Mouse (Mus musculus) myocyte (in vitro differentiated cells): Measurements from ENCODE around the gene Cc2d1a. TPM values are rescaled to one million over a fixed set of nuclear protein-coding genes. Genes with fewer than 3 reads are reported as not detected.

Experiments
- H3K27me3 ChIP-seq: one replicate; pipeline ENCODE4 v1.6.1; 2011; ENCODE audit not compliant: control insufficient read depth, insufficient read depth, insufficient read length
- H3K36me3 ChIP-seq: one replicate; pipeline ENCODE4 v1.6.1; 2011; ENCODE audit not compliant: control insufficient read depth, insufficient read depth
- H3K4me2 ChIP-seq: one replicate; pipeline ENCODE4 v1.6.1; 2011; ENCODE audit warnings: low read depth, control low read depth
- H3K4me3 ChIP-seq: one replicate; pipeline ENCODE4 v1.5.1; 2011; ENCODE audit warnings: mild to moderate bottlenecking, control low read depth, moderate library complexity
- H3K79me2 ChIP-seq: one replicate; pipeline ENCODE4 v1.6.1; 2011; ENCODE audit not compliant: control insufficient read depth, insufficient read depth
- H3ac ChIP-seq: one replicate; pipeline ENCODE4 v1.6.1; 2011; ENCODE audit not compliant: control insufficient read depth, insufficient read length
- CEBPB ChIP-seq: IDR thresholded peaks from 2 replicates; pipeline ENCODE4 v1.6.1; 2011; ENCODE audit warnings: mild to moderate bottlenecking, moderate library complexity; ENCODE audit not compliant: poor library complexity, insufficient read depth, severe bottlenecking
- E2F4 ChIP-seq: IDR thresholded peaks from one replicate; pipeline ENCODE4 v1.6.1; 2011; ENCODE audit warnings: mild to moderate bottlenecking, control low read depth, moderate library complexity; ENCODE audit not compliant: insufficient read depth
- MAX ChIP-seq: IDR thresholded peaks from one replicate; pipeline ENCODE4 v1.6.1; 2011; ENCODE audit warnings: low read depth, mild to moderate bottlenecking, control low read depth
- MYOD1 ChIP-seq, 3 experiments: IDR thresholded peaks; one replicate each; pipeline ENCODE4 v1.6.1; 2011; ENCODE audit warnings: control low read depth in 2 of 3, low read depth in 2 of 3, mild to moderate bottlenecking in 2 of 3, moderate library complexity in 1 of 3; ENCODE audit not compliant: insufficient read length in 2 of 3, control insufficient read depth in 1 of 3
- MYOG ChIP-seq, 3 experiments: IDR thresholded peaks; one replicate each; pipeline ENCODE4 v1.6.1; 2011; ENCODE audit warnings: control low read depth in 2 of 3, low read depth in 2 of 3, mild to moderate bottlenecking in 2 of 3; ENCODE audit not compliant: insufficient read length in 2 of 3, control insufficient read depth in 1 of 3, insufficient read depth in 1 of 3
- POLR2A ChIP-seq: IDR thresholded peaks from one replicate; pipeline ENCODE4 v1.6.1; 2011; ENCODE audit warnings: low read depth, mild to moderate bottlenecking, control low read depth, moderate library complexity; ENCODE audit not compliant: insufficient read length
- POLR2AphosphoS2 ChIP-seq: IDR thresholded peaks from one replicate; pipeline ENCODE4 v1.6.1; 2011; ENCODE audit warnings: low read depth, control low read depth; ENCODE audit not compliant: insufficient read length
- REST ChIP-seq: IDR thresholded peaks from one replicate; pipeline ENCODE4 v1.6.1; 2011; ENCODE audit warnings: mild to moderate bottlenecking, control low read depth, moderate library complexity; ENCODE audit not compliant: insufficient read depth, insufficient read length
- SRF ChIP-seq: IDR thresholded peaks from one replicate; pipeline ENCODE4 v1.6.1; 2011; ENCODE audit warnings: low read depth; ENCODE audit not compliant: control insufficient read depth, insufficient read length
- TCF12 ChIP-seq: IDR thresholded peaks from one replicate; pipeline ENCODE4 v1.6.1; 2011; ENCODE audit warnings: mild to moderate bottlenecking, control low read depth; ENCODE audit not compliant: poor library complexity, insufficient read depth, severe bottlenecking
- TCF3 ChIP-seq: IDR thresholded peaks from one replicate; pipeline ENCODE4 v1.6.1; 2011; ENCODE audit warnings: low read depth, control low read depth; ENCODE audit not compliant: insufficient read length
- USF1 ChIP-seq: IDR thresholded peaks from one replicate; pipeline ENCODE4 v1.6.1; 2011; ENCODE audit warnings: low read depth, mild to moderate bottlenecking, control low read depth, moderate library complexity
- polyA plus RNA-seq: library from polyadenylated mRNA; unstranded; fragments of >200 nt; fragmentation: generic; extraction: Trizol; gene quantifications from one replicate; pipeline ENCODE4 v1.2.1, GENCODE M21; 2012; ENCODE audit warnings: missing spikeins

Cc2d1a gene
- polyA plus RNA-seq, 1 experiment: 25.3 TPM

DNA sequence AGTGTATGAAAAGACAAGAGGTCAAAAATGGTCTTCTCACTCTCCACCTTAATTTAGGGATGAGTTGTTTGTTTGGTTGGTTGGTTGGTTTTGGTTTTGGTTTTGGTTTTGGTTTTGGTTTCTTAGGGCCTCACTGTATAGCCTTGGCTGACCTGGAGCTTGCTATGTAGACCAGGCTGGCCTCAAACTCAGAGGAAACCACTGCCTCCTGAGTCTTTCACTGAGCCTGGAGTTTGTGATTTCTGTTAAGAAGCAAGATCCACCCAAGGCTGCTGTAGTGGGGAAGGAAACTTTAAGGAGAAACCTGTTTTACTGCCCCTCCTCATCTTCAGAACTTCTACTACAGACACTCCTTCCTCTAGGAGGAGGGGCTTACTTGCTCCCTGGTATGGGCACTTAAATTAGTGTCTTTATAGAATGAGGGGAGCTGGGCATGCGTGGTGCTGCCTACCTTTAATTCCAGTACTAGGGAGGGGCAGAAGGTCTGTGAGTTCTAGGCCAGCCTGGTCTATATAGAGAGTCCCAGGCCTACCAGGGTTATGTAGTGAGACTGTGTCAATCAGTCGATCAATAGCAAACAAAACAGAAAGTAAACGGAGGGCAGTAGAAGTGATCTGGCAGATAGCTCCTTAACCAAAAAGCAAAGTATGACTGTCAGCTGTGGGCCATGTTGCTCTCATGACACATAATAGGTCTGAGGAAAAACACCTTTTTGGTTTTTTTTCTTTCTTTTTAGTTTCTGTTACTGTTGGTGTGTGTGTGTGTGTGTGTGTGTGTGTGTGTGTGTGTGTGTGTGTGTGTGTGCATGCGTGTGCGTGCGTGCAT lies 41.3 kb downstream of the Cc2d1a start:
- peaks cover 13% of the 10 kb centered on the region for H3K79me2 ChIP-seq
- no peak overlapping the region for H3K4me2 ChIP-seq
- H3K36me3 ChIP-seq: no peaks in the 10 kb centered on the region
- H3K27me3 ChIP-seq: no peaks in the 10 kb centered on the region
- H3ac ChIP-seq: no peak overlapping the region
- no peak for TF ChIP-seq MAX
- no peak for TF ChIP-seq TCF12
- no peak for TF ChIP-seq MYOG (IDR thresholded peaks at IDR 0.05; ENCODE audit: control insufficient read depth in 1 of 3, insufficient read depth in 1 of 3, insufficient read length in 2 of 3, low read depth in 2 of 3)
- no peak for TF ChIP-seq POLR2AphosphoS2
- no peak for TF ChIP-seq CEBPB
- TF ChIP-seq REST: no peak
- no peak for TF ChIP-seq USF1
- TF ChIP-seq TCF3: no peak
- TF ChIP-seq POLR2A: no peak
- no peak for TF ChIP-seq SRF
- TF ChIP-seq E2F4: no peak
- TF ChIP-seq MYOD1 (IDR thresholded peaks at IDR 0.05; ENCODE audit: control insufficient read depth in 1 of 3, insufficient read length in 2 of 3, low read depth in 2 of 3): no peak
- H3K4me3 ChIP-seq: no peak overlapping the region

DNA sequence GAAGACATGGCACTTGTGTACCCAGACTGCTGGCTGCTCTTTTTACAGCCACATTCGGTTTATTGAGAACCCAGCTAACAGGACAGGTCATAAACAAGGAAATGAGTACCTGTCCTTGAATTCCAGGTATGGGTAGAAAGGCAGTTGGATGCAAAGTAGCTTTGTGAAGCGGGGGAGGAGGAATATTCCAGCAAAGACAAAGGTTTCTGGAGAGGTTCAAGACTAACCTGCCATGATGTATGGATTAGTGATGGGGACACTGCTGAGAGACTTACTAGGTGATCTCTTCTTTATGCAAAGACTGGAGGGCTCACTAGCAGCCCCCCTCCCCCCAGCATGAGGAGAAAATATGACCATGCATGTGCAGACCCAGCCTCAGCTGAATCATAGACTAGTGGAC lies 42.1 kb downstream of the Cc2d1a start:
- Histone ChIP-seq H3K27me3 (no peaks in the 10 kb centered on the region), H3ac (no peak overlapping the region), H3K79me2 (peaks cover 13% of the 10 kb centered on the region), H3K36me3 (no peaks in the 10 kb centered on the region), H3K4me2 (no peak overlapping the region), H3K4me3 (no peak overlapping the region)
- TF ChIP-seq CEBPB (no peak), POLR2AphosphoS2 (no peak), MYOD1 (IDR thresholded peaks at IDR 0.05; ENCODE audit: control insufficient read depth in 1 of 3, insufficient read length in 2 of 3, low read depth in 2 of 3) (no peak), POLR2A (no peak), E2F4 (no peak), USF1 (no peak), MYOG (IDR thresholded peaks at IDR 0.05; ENCODE audit: control insufficient read depth in 1 of 3, insufficient read depth in 1 of 3, insufficient read length in 2 of 3, low read depth in 2 of 3) (no peak), SRF (no peak)

DNA sequence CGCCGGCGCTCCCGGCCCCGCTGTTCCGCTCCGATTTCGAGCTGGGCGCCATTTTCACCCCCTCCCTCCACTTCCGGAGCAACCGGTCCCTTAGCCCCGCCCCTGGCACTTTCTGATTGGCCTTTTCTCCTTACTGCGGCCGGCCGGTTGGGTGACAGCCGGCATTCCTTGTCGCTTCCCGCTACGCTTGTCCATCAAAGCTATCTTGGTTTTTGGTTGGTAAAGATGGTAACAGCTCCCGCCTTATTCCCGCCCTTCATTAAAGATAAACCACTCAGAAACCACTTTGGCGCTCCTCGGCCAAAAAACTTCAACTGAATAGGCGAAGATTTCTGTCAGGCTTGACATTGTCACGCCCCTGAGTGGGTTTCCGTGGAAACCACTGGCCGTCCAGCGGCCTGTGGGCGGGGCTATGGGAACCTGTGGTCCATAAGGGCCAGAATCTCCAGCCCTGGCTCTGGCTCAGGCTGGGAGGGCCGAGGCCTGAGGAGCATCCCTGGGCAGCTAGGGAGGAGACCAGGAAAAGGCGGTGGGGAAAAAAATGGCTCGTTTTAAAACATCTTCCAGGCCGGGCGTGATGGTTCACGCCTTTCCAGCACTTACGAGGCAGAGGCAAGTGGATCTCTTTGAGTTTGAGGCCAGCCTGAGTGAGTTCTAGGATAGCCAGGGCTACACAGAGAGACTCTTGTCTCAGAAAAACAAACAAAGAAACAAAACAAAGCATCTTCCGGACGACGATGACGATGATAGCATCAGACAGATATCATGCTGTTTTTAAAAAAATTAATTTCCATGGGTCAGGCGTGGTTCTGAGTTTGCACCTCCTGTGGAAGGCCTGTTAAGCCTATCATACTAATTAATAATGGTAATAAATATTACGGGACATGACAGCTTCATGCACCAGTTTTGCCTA lies 42.8 kb downstream of the Cc2d1a start, which contains the start of gene Dcaf15:
Gene Dcaf15, minus strand, starts transcription at position 72 of the 913 bp plus-strand sequence.
- no peaks in the 10 kb centered on the region for H3K36me3 ChIP-seq

DNA sequence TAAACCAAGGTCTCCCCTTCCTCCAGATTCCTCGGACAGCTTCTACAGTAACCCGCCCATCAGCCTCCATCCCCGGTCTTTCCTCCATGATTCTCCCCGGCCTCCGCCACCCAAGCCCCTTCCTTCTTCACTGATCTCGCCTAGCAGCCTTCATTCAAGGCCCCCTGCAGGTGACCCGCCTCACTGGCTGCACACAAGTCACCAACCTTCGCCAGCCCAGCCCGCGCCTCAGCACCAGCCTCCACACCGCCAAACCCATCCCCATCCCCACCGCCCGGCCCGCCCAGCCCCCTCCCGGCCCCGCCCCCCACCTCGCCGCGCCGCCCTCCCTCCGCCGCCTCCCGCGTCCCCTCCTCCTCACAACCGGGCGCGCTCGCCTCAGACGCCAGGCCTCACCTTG lies 43.5 kb downstream of the Cc2d1a start:
- peak overlapping the region; percentile 78 for H3K4me2 ChIP-seq
- peak overlapping the region; percentile 37 for H3K4me3 ChIP-seq
- no peaks in the 10 kb centered on the region for H3K27me3 ChIP-seq
- H3ac ChIP-seq: peak overlapping the region; percentile 16
- peak; percentile 39 for TF ChIP-seq POLR2A
- TF ChIP-seq CEBPB: no peak
- no peak for TF ChIP-seq MYOG (IDR thresholded peaks at IDR 0.05; ENCODE audit: control insufficient read depth in 1 of 3, insufficient read depth in 1 of 3, insufficient read length in 2 of 3, low read depth in 2 of 3)
- TF ChIP-seq TCF3: no peak
- no peak for TF ChIP-seq POLR2AphosphoS2
- TF ChIP-seq USF1: no peak
- TF ChIP-seq MAX: no peak
- H3K36me3 ChIP-seq: no peaks in the 10 kb centered on the region
- peaks cover 13% of the 10 kb centered on the region for H3K79me2 ChIP-seq

More for the DNA sequence above, 42.8 kb downstream of the Cc2d1a start, which contains the start of gene Dcaf15:
- TF ChIP-seq POLR2A (peak; percentile 34), E2F4 (peak; percentile 75), MAX (no peak), TCF12 (no peak)
- Histone ChIP-seq H3K79me2 (peaks cover 13% of the 10 kb centered on the region), H3K27me3 (no peaks in the 10 kb centered on the region), H3K4me3 (peak within 1 kb of the TSS; percentile 37), H3K4me2 (peak within 1 kb of the TSS; percentile 78), H3ac (peak within 1 kb of the TSS; percentile 16)

DNA sequence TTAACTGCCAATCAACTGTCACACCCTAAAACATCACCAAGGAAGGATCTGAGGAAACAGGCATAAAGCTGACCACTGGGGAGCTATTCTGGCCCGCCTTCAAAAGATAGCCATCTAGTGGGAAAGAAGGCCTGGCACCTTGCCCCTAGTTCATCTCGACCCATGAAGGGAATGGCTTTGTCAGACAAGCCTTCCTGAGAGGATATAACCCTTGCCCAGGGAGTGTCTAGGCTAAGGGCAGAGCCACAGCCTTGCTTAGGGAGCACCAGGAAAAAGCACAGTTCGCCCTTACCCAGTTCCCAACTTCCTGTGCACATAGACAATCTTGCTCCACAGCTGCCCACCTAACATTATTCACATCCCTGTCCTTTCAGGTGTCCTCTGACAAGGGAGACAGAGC lies 44.1 kb downstream of the Cc2d1a start:
- Histone ChIP-seq H3K4me2 (peak overlapping the region; percentile 78), H3K36me3 (no peaks in the 10 kb centered on the region), H3ac (peak overlapping the region; percentile 16), H3K4me3 (peak overlapping the region; percentile 37), H3K27me3 (no peaks in the 10 kb centered on the region), H3K79me2 (peaks cover 13% of the 10 kb centered on the region)
- no peak for TF ChIP-seq SRF
